In genomic region chr1:22268581-22269359, GRCm38 (mm10) we compare ENCODE assay signal across 7 mouse cellular contexts.
DNase-seq lines count a peak whose midpoint lies in the region; ATAC-seq and TF ChIP-seq lines count a peak whose summit lies in the region.

No protein-coding gene starts in this region.

- 25% methylated on average over 15 of the region's 15 CpGs for WGBS in intestine, embryonic 15.5 days
- 41% methylated on average over 15 of the region's 15 CpGs for WGBS in midbrain, embryonic 14.5 days

- no peak overlapping the region for H3K9ac ChIP-seq in intestine, embryonic 15.5 days
- H3K9ac ChIP-seq in midbrain, embryonic 14.5 days (replicated peaks; ENCODE audit: low read length), result no peak overlapping the region

- H3K27me3 ChIP-seq in intestine, embryonic 15.5 days (replicated peaks), result no peaks in the 10 kb centered on the region
- H3K27me3 ChIP-seq in midbrain, embryonic 14.5 days (ENCODE audit: control insufficient read depth, insufficient read depth, low read length), result no peaks in the 10 kb centered on the region

- no peaks in the 10 kb centered on the region for H3K9me3 ChIP-seq in intestine, embryonic 15.5 days
- no peaks in the 10 kb centered on the region for H3K9me3 ChIP-seq in midbrain, embryonic 14.5 days (ENCODE audit: control insufficient read depth, low read length)

- intact Hi-C loops in gastrocnemius, postnatal 14 days (cut with DNase I; ENCODE audit: low total_unique reads), result loop anchor here (5.0 to 10.0 kb wide), 2 partner anchors 856 to 1054 kb away; partner anchors contain the start of gene Tmem14a
- intact Hi-C loops in left cerebral cortex, postnatal 14 days (cut with DNase I), result loop anchor here (2.0 to 10.0 kb wide), 5 partner anchors 306 to 1051 kb away; partner anchors contain the start of genes Kcnq5 and Tmem14a

- TF ChIP-seq POLR2A in cortical plate, adult 2 months (IDR thresholded peaks at IDR 0.05; ENCODE audit: extremely low read depth, insufficient read depth, low read length), result no peak

- H3K4me3 ChIP-seq in cortical plate, adult 2 months (ENCODE audit: insufficient read depth, low read length), result no peak overlapping the region
- no peak overlapping the region for H3K4me3 ChIP-seq in intestine, embryonic 15.5 days (replicated peaks)
- no peak overlapping the region for H3K4me3 ChIP-seq in midbrain, embryonic 14.5 days (replicated peaks; ENCODE audit: low read depth, low read length)

- peak; percentile 48 to 86 for DNase-seq in adrenal gland, adult (ENCODE audit: inconsistent age in 2 of 2, low spot score in 1 of 2)
- peak; percentile 66 for DNase-seq in gastrocnemius, postnatal 14 days
- peak; percentile 83 to 90 for DNase-seq in left cerebral cortex, postnatal 14 days (ENCODE audit: low spot score in 2 of 2)
- DNase-seq in midbrain, embryonic 14.5 days, result peak; percentile 90
- DNase-seq in spleen, postnatal 14 days (ENCODE audit: low spot score in 2 of 2), result peak; percentile 9 to 31

- H3K27ac ChIP-seq in cortical plate, adult 2 months (ENCODE audit: insufficient read depth, low read length), result no peak overlapping the region
- H3K27ac ChIP-seq in intestine, embryonic 15.5 days, result no peak overlapping the region
- no peak overlapping the region for H3K27ac ChIP-seq in midbrain, embryonic 14.5 days (replicated peaks; ENCODE audit: low read depth, low read length)

- H3K36me3 ChIP-seq in intestine, embryonic 15.5 days, result no peaks in the 10 kb centered on the region
- H3K36me3 ChIP-seq in midbrain, embryonic 14.5 days (ENCODE audit: control insufficient read depth, insufficient read depth, low read length), result no peaks in the 10 kb centered on the region

- H3K4me2 ChIP-seq in intestine, embryonic 15.5 days (replicated peaks), result peak overlapping the region; percentile 30; the same call in 1 of the 2 replicates
- no peak overlapping the region for H3K4me2 ChIP-seq in midbrain, embryonic 14.5 days (ENCODE audit: low read length)

- peak; percentile 84 for ATAC-seq in intestine, embryonic 15.5 days
- ATAC-seq in midbrain, embryonic 14.5 days (ENCODE audit: low FRiP score, low TSS enrichment), result peak; percentile 63; the same call in 1 of the 2 replicates

- peak; percentile 98 for TF ChIP-seq CTCF in cortical plate, adult 2 months (IDR thresholded peaks at IDR 0.05; ENCODE audit: extremely low read depth, insufficient read depth, low read length)

- peaks cover 5% of the 10 kb centered on the region; the same call in 1 of the 2 replicates for H3K4me1 ChIP-seq in cortical plate, adult 2 months (ENCODE audit: control insufficient read depth, insufficient read depth, low read length)
- no peaks in the 10 kb centered on the region for H3K4me1 ChIP-seq in intestine, embryonic 15.5 days (replicated peaks)
- peaks cover 7% of the 10 kb centered on the region for H3K4me1 ChIP-seq in midbrain, embryonic 14.5 days (ENCODE audit: control insufficient read depth, insufficient read depth, low read length)

Comparison
In these comparisons a context has a peak if more than half of its experiments do, and no peak if none do; other contexts are left out.
1. DNase-seq: peak in every context shown above with its lines; median percentile 90 in midbrain, embryonic 14.5 days; 86 in left cerebral cortex, postnatal 14 days; 67 in adrenal gland, adult; 66 in gastrocnemius, postnatal 14 days; 20 in spleen, postnatal 14 days.